Mouse (Mus musculus) urinary bladder, adult 18-20 months (tissue): ENCODE measurements around the gene Uba7.

ENCODE experiments used
- DNase-seq, 2 experiments: peaks; one replicate each; pipeline ENCODE4 v3.0.0; 2022; ENCODE audit warnings: low spot score in 2 of 2, mixed read lengths in 2 of 2

The Uba7 gene

GRCm38 (mm10) chr9:107975399-107976386, at the start of gene Uba7:
Gene Uba7, plus strand, starts transcription at chr9:107975505.
- peak; percentile 46 to 47 for DNase-seq

- DNase-seq, result no peak
Measured at GRCm38 (mm10) chr9:107926920-107927420, 48.3 kb upstream of the Uba7 start.

GRCm38 (mm10) chr9:107927749-107928148, 47.6 kb upstream of the Uba7 start:
- no peak for DNase-seq

GRCm38 (mm10) chr9:107928169-107928568, 47.1 kb upstream of the Uba7 start, which contains the start of gene Actl11:
Gene Actl11, plus strand, starts transcription at chr9:107928469.
- DNase-seq, result no peak

- no peak for DNase-seq
Measured at GRCm38 (mm10) chr9:107932221-107932620, 43.1 kb upstream of the Uba7 start.

GRCm38 (mm10) chr9:107934146-107934545, 41.2 kb upstream of the Uba7 start:
- no peak for DNase-seq

GRCm38 (mm10) chr9:107935374-107935773, 39.9 kb upstream of the Uba7 start, which contains the start of gene Camkv:
Gene Camkv, plus strand, starts transcription at chr9:107935674.
- DNase-seq, result no peak

GRCm38 (mm10) chr9:107935790-107936214, 39.5 kb upstream of the Uba7 start:
- no peak for DNase-seq

- no peak for DNase-seq
Measured at GRCm38 (mm10) chr9:107936215-107936822, 39.0 kb upstream of the Uba7 start.

GRCm38 (mm10) chr9:107936831-107937230, 38.5 kb upstream of the Uba7 start:
- DNase-seq, result no peak

GRCm38 (mm10) chr9:107947241-107948194, 27.8 kb upstream of the Uba7 start:
- no peak for DNase-seq

- no peak for DNase-seq
Measured at GRCm38 (mm10) chr9:107949184-107949921, 26.0 kb upstream of the Uba7 start.

GRCm38 (mm10) chr9:107949922-107950235, 25.4 kb upstream of the Uba7 start, which contains the start of gene Traip:
Gene Traip, plus strand, starts transcription at chr9:107950136.
- DNase-seq, result no peak

- peak; percentile 85 for DNase-seq
Measured at GRCm38 (mm10) chr9:107950460-107951355, 24.6 kb upstream of the Uba7 start.

GRCm38 (mm10) chr9:107955613-107956289, 19.6 kb upstream of the Uba7 start:
- no peak for DNase-seq

- no peak for DNase-seq
Measured at GRCm38 (mm10) chr9:107957141-107957540, 18.2 kb upstream of the Uba7 start.

GRCm38 (mm10) chr9:107959896-107960295, 15.4 kb upstream of the Uba7 start:
- no peak for DNase-seq

GRCm38 (mm10) chr9:107960928-107961327, 14.4 kb upstream of the Uba7 start:
- no peak for DNase-seq

- no peak for DNase-seq
Measured at GRCm38 (mm10) chr9:107961351-107961762, 13.9 kb upstream of the Uba7 start.
